Mouse (Mus musculus) MEL (cell line): ENCODE measurements around the gene Nipbl. TPM values are rescaled to one million over a fixed set of nuclear protein-coding genes. Genes with fewer than 3 reads are reported as not detected.

Experiments used
- DNase-seq: peaks from one replicate; pipeline ENCODE4 v3.0.0; 2011; ENCODE audit warnings: low read depth, low spot score
- H3K27ac ChIP-seq: 2 replicates; pipeline ENCODE4 v1.5.1; 2012; ENCODE audit warnings: low read depth, mild to moderate bottlenecking, control low read depth, low read length, moderate library complexity; ENCODE audit not compliant: control insufficient read depth
- H3K27me3 ChIP-seq, 2 experiments: fragments of 150-350 bp in 1 of 2; sonication (generic) in 1 of 2; 2 replicates each; pipeline ENCODE4 v1.6.1; 2012; ENCODE audit warnings: low read length in 2 of 2, mild to moderate bottlenecking in 2 of 2, improper control_type of control experiment in 1 of 2, moderate library complexity in 1 of 2; ENCODE audit not compliant: insufficient read depth in 2 of 2, control insufficient read depth in 1 of 2
- H3K36me3 ChIP-seq, 2 experiments: 2 replicates each; pipeline ENCODE4 v1.6.1; 2012 to 2014; ENCODE audit warnings: low read length in 2 of 2, improper control_type of control experiment in 1 of 2, inconsistent platforms in 1 of 2, mild to moderate bottlenecking in 1 of 2; ENCODE audit not compliant: insufficient read depth in 2 of 2, control insufficient read depth in 1 of 2
- H3K4me1 ChIP-seq, 2 experiments: fragments of 150-350 bp in 1 of 2; sonication (generic) in 1 of 2; 2 replicates each; pipeline ENCODE4 v1.6.1; 2012; ENCODE audit warnings: low read length in 2 of 2, improper control_type of control experiment in 1 of 2, mild to moderate bottlenecking in 1 of 2; ENCODE audit not compliant: insufficient read depth in 2 of 2, control insufficient read depth in 1 of 2
- H3K4me3 ChIP-seq, 2 experiments: fragments of 150-350 bp in 1 of 2; sonication (generic) in 1 of 2; 2 replicates each; pipeline ENCODE4 v1.5.1; 2012; ENCODE audit warnings: low read depth in 2 of 2, low read length in 2 of 2, mild to moderate bottlenecking in 2 of 2, moderate library complexity in 2 of 2, control low read depth in 1 of 2, improper control_type of control experiment in 1 of 2; ENCODE audit not compliant: control insufficient read depth in 1 of 2, insufficient read depth in 1 of 2
- H3K79me2 ChIP-seq: 2 replicates; pipeline ENCODE4 v1.6.1; 2012; ENCODE audit warnings: mild to moderate bottlenecking, low read length, moderate library complexity; ENCODE audit not compliant: control insufficient read depth, poor library complexity, insufficient read depth
- H3K9ac ChIP-seq: 2 replicates; pipeline ENCODE4 v1.6.1; 2012; ENCODE audit warnings: low read depth, mild to moderate bottlenecking, control low read depth, low read length, moderate library complexity; ENCODE audit not compliant: control insufficient read depth, poor library complexity, severe bottlenecking
- H3K9me3 ChIP-seq: fragments of 150-350 bp; sonication (generic); replicated peaks from 2 replicates; pipeline ENCODE4 v1.6.1; 2012; ENCODE audit warnings: mild to moderate bottlenecking, low read length, improper control_type of control experiment, moderate library complexity; ENCODE audit not compliant: insufficient read depth
- BHLHE40 ChIP-seq: IDR thresholded peaks from 2 replicates; pipeline ENCODE4 v1.6.1; 2012; ENCODE audit warnings: low read depth, mild to moderate bottlenecking, inconsistent platforms, low read length, improper control_type of control experiment, borderline replicate concordance
- CHD1 ChIP-seq: IDR thresholded peaks from 2 replicates; pipeline ENCODE4 v1.6.1; 2012; ENCODE audit warnings: low read depth, mild to moderate bottlenecking, inconsistent platforms, low read length, improper control_type of control experiment
- CHD2 ChIP-seq: IDR thresholded peaks from 2 replicates; pipeline ENCODE4 v1.6.1; 2011; ENCODE audit warnings: low read length, improper control_type of control experiment
- CTCF ChIP-seq, 3 experiments: IDR thresholded peaks in 2 of 3; conservative IDR thresholded peaks in 1 of 3; 2 replicates each; pipeline ENCODE4 v1.5.1; 2011 to 2012; ENCODE audit warnings: low read length in 3 of 3, low read depth in 2 of 3, mild to moderate bottlenecking in 2 of 3, improper control_type of control experiment in 1 of 3, inconsistent platforms in 1 of 3, mixed read lengths in 1 of 3, moderate library complexity in 1 of 3; ENCODE audit not compliant: control insufficient read depth in 1 of 3, insufficient read depth in 1 of 3, poor library complexity in 1 of 3, severe bottlenecking in 1 of 3
- E2F4 ChIP-seq: IDR thresholded peaks from 2 replicates; pipeline ENCODE4 v1.6.1; 2011; ENCODE audit warnings: low read depth, low read length, improper control_type of control experiment, borderline replicate concordance
- ELF1 ChIP-seq: IDR thresholded peaks from 2 replicates; pipeline ENCODE4 v1.6.1; 2014; ENCODE audit warnings: low read depth, mild to moderate bottlenecking, inconsistent platforms, low read length, improper control_type of control experiment, moderate library complexity
- EP300 ChIP-seq, 2 experiments: IDR thresholded peaks; 2 replicates each; pipeline ENCODE4 v1.6.1; 2011; ENCODE audit warnings: improper control_type of control experiment in 2 of 2, low read length in 2 of 2, low read depth in 1 of 2, mild to moderate bottlenecking in 1 of 2
- ETS1 ChIP-seq: IDR thresholded peaks from 2 replicates; pipeline ENCODE4 v1.6.1; 2012; ENCODE audit warnings: low read depth, mild to moderate bottlenecking, inconsistent platforms, low read length, improper control_type of control experiment, moderate library complexity
- GABPA ChIP-seq: IDR thresholded peaks from 2 replicates; pipeline ENCODE4 v1.6.1; 2012; ENCODE audit warnings: low read depth, mild to moderate bottlenecking, inconsistent platforms, low read length, improper control_type of control experiment, moderate library complexity
- GATA1 ChIP-seq: IDR thresholded peaks from 2 replicates; pipeline ENCODE4 v1.6.1; 2011; ENCODE audit warnings: low read depth, low read length, improper control_type of control experiment
- HCFC1 ChIP-seq: IDR thresholded peaks from 2 replicates; pipeline ENCODE4 v1.6.1; 2012; ENCODE audit warnings: low read depth, mild to moderate bottlenecking, inconsistent platforms, low read length, improper control_type of control experiment, moderate library complexity
- JUND ChIP-seq: IDR thresholded peaks from 2 replicates; pipeline ENCODE4 v1.6.1; 2011; ENCODE audit warnings: low read depth, mild to moderate bottlenecking, improper control_type of control experiment, low read length
- KAT2A ChIP-seq: conservative IDR thresholded peaks from 2 replicates; pipeline ENCODE4 v1.6.1; 2012; ENCODE audit warnings: low read depth, low read length, improper control_type of control experiment, inconsistent platforms
- MAFK ChIP-seq: IDR thresholded peaks from 2 replicates; pipeline ENCODE4 v1.6.1; 2011; ENCODE audit warnings: low read depth, mild to moderate bottlenecking, low read length, improper control_type of control experiment, borderline replicate concordance
- MAX ChIP-seq: IDR thresholded peaks from 2 replicates; pipeline ENCODE4 v1.6.1; 2011; ENCODE audit warnings: low read length, improper control_type of control experiment
- MAZ ChIP-seq: IDR thresholded peaks from 2 replicates; pipeline ENCODE4 v1.6.1; 2012; ENCODE audit warnings: low read depth, mild to moderate bottlenecking, inconsistent platforms, low read length, improper control_type of control experiment
- MEF2A ChIP-seq: IDR thresholded peaks from 2 replicates; pipeline ENCODE4 v1.6.1; 2014; ENCODE audit warnings: low read depth, mild to moderate bottlenecking, inconsistent platforms, low read length, improper control_type of control experiment; ENCODE audit not compliant: poor library complexity, insufficient replicate concordance, severe bottlenecking; ENCODE audit errors: extremely low read depth
- MXI1 ChIP-seq: IDR thresholded peaks from 2 replicates; pipeline ENCODE4 v1.6.1; 2011; ENCODE audit warnings: mild to moderate bottlenecking, low read depth, low read length, improper control_type of control experiment
- MYB ChIP-seq: IDR thresholded peaks from 2 replicates; pipeline ENCODE4 v1.6.1; 2011; ENCODE audit warnings: mild to moderate bottlenecking, low read depth, low read length, improper control_type of control experiment
- MYC ChIP-seq: IDR thresholded peaks from 2 replicates; pipeline ENCODE4 v1.6.1; 2011; ENCODE audit warnings: low read depth, mild to moderate bottlenecking, low read length, improper control_type of control experiment, moderate library complexity
- NELFE ChIP-seq: IDR thresholded peaks from 2 replicates; pipeline ENCODE4 v1.6.1; 2011; ENCODE audit warnings: low read depth, low read length, improper control_type of control experiment
- NRF1 ChIP-seq: IDR thresholded peaks from 2 replicates; pipeline ENCODE4 v1.6.1; 2014; ENCODE audit warnings: low read depth, mild to moderate bottlenecking, inconsistent platforms, low read length, improper control_type of control experiment, moderate library complexity; ENCODE audit not compliant: poor library complexity, insufficient read depth, severe bottlenecking
- POLR2A ChIP-seq, 2 experiments: IDR thresholded peaks; 2 replicates each; pipeline ENCODE4 v1.6.1; 2011 to 2012; ENCODE audit warnings: low read length in 2 of 2, mild to moderate bottlenecking in 2 of 2, control low read depth in 1 of 2, improper control_type of control experiment in 1 of 2, low read depth in 1 of 2, moderate library complexity in 1 of 2; ENCODE audit not compliant: control insufficient read depth in 1 of 2, insufficient read depth in 1 of 2, poor library complexity in 1 of 2
- POLR2AphosphoS2 ChIP-seq: IDR thresholded peaks from 2 replicates; pipeline ENCODE4 v1.6.1; 2011; ENCODE audit warnings: low read length, improper control_type of control experiment
- POLR2AphosphoS5 ChIP-seq: IDR thresholded peaks from 2 replicates; pipeline ENCODE4 v1.6.1; 2012; ENCODE audit warnings: low read depth, borderline replicate concordance, mild to moderate bottlenecking, inconsistent platforms, low read length, moderate library complexity, mixed read lengths
- RAD21 ChIP-seq: IDR thresholded peaks from 2 replicates; pipeline ENCODE4 v1.6.1; 2011; ENCODE audit warnings: mild to moderate bottlenecking, low read depth, low read length, improper control_type of control experiment
- RCOR1 ChIP-seq: IDR thresholded peaks from 2 replicates; pipeline ENCODE4 v1.6.1; 2012; ENCODE audit warnings: low read depth, mild to moderate bottlenecking, inconsistent platforms, low read length, improper control_type of control experiment
- SIN3A ChIP-seq: IDR thresholded peaks from 2 replicates; pipeline ENCODE4 v1.6.1; 2012; ENCODE audit warnings: low read length, improper control_type of control experiment, inconsistent platforms
- SMC3 ChIP-seq: IDR thresholded peaks from 2 replicates; pipeline ENCODE4 v1.6.1; 2011; ENCODE audit warnings: low read depth, low read length, improper control_type of control experiment
- TAL1 ChIP-seq: IDR thresholded peaks from 2 replicates; pipeline ENCODE4 v1.6.1; 2012; ENCODE audit warnings: mild to moderate bottlenecking, inconsistent platforms, low read length, moderate library complexity, mixed read lengths
- TBP ChIP-seq: IDR thresholded peaks from 2 replicates; pipeline ENCODE4 v1.8.0; 2011; ENCODE audit warnings: low read depth, low read length, improper control_type of control experiment
- TCF12 ChIP-seq: IDR thresholded peaks from 2 replicates; pipeline ENCODE4 v1.6.1; 2014; ENCODE audit warnings: low read depth, mild to moderate bottlenecking, inconsistent platforms, low read length, improper control_type of control experiment, moderate library complexity
- UBTF ChIP-seq: IDR thresholded peaks from 2 replicates; pipeline ENCODE4 v1.6.1; 2012; ENCODE audit warnings: low read depth, mild to moderate bottlenecking, inconsistent platforms, low read length, improper control_type of control experiment, moderate library complexity, borderline replicate concordance; ENCODE audit not compliant: insufficient read depth
- USF1 ChIP-seq: IDR thresholded peaks from 2 replicates; pipeline ENCODE4 v1.6.1; 2014; ENCODE audit warnings: low read depth, mild to moderate bottlenecking, inconsistent platforms, low read length, improper control_type of control experiment, moderate library complexity
- USF2 ChIP-seq, 2 experiments: IDR thresholded peaks; 2 replicates each; pipeline ENCODE4 v1.6.1; 2011 to 2012; ENCODE audit warnings: improper control_type of control experiment in 2 of 2, low read length in 2 of 2, borderline replicate concordance in 1 of 2, inconsistent platforms in 1 of 2, low read depth in 1 of 2, mild to moderate bottlenecking in 1 of 2; ENCODE audit not compliant: insufficient read depth in 1 of 2
- ZC3H11A ChIP-seq: IDR thresholded peaks from 2 replicates; pipeline ENCODE4 v1.6.1; 2012; ENCODE audit warnings: low read depth, mild to moderate bottlenecking, inconsistent platforms, low read length, improper control_type of control experiment
- ZMIZ1 ChIP-seq: IDR thresholded peaks from 2 replicates; pipeline ENCODE4 v1.6.1; 2012; ENCODE audit warnings: low read depth, mild to moderate bottlenecking, inconsistent platforms, low read length, improper control_type of control experiment, moderate library complexity
- ZNF384 ChIP-seq: IDR thresholded peaks from 2 replicates; pipeline ENCODE4 v1.6.1; 2012; ENCODE audit warnings: low read depth, mild to moderate bottlenecking, inconsistent platforms, low read length, improper control_type of control experiment
- polyA plus RNA-seq, 2 experiments: library from polyadenylated mRNA; stranded (reverse) in 1 of 2; unstranded in 1 of 2; fragments of >175 nt in 1 of 2; fragments of >200 nt in 1 of 2; gene quantifications; 2 replicates each; pipeline versions ENCODE4 v1.2.1 to v1.2.4; 2012; ENCODE audit warnings: low replicate concordance in 2 of 2, low read depth in 1 of 2; ENCODE audit not compliant: insufficient read length in 2 of 2, insufficient read depth in 1 of 2, missing spikeins in 1 of 2
- total RNA-seq: library from RNA; depleted of rRNA; stranded (reverse); fragments of 300-350 nt; gene quantifications from 2 replicates; pipeline ENCODE4 v1.2.3, GENCODE M21; 2012

Gene Nipbl
- total and polyA plus RNA-seq, 3 experiments, result 21.8 to 66.3 (median 35.6) TPM

DNA sequence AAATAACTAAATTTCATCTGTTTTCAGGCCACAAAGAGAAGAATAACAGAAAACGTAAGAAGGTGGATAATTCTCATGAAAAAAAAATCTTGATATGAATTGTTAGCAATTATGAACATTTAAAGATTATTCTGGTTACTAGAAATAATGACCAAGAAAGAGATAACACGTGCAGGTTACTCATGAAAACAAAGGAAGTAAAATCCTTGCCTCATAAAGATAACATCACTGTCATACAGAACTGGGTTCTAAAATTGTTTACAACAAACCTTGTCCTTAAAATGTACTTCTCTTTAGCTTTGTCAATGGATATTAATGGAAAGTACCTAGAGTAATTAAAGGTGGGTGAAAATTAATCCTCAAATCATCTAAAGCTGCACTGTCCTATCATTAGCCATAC, 37.2 kb downstream of the Nipbl start:
- Histone ChIP-seq H3K4me1 (peaks cover 16 to 45% of the 10 kb centered on the region in 2 experiments), H3K79me2 (peaks cover 34% of the 10 kb centered on the region), H3K36me3 (peaks cover 0 to 42% of the 10 kb centered on the region in 2 experiments; a peak in 2 of 4 replicates), H3K27me3 (no peaks in the 10 kb centered on the region), H3K27ac (no peak overlapping the region), H3K9ac (no peak overlapping the region), H3K4me3 (no peak overlapping the region), H3K9me3 (no peaks in the 10 kb centered on the region)
- DNase-seq, result no peak
- TF ChIP-seq POLR2AphosphoS5, result no peak
- peak in 1 of 2 experiments; percentile 64; a peak in 2 of 4 replicates for TF ChIP-seq EP300 (IDR thresholded peaks at IDR 0.05; ENCODE audit: low read depth in 1 of 2, low read length in 2 of 2)
- TF ChIP-seq MYB, result no peak
- TF ChIP-seq NRF1, result no peak
- no peak for TF ChIP-seq E2F4
- 0 out of 2 replicates have a peak, but pooled peaks have one; percentile 15 for TF ChIP-seq USF1
- no peak for TF ChIP-seq SMC3
- no peak for TF ChIP-seq RAD21
- no peak for TF ChIP-seq ZC3H11A
- TF ChIP-seq MAFK, result no peak
- TF ChIP-seq SIN3A, result peak; percentile 85
- no peak for TF ChIP-seq CHD2
- TF ChIP-seq TCF12, result 0 out of 2 replicates have a peak, but pooled peaks have one; percentile 17
- TF ChIP-seq ZMIZ1, result no peak
- TF ChIP-seq USF2 (IDR thresholded peaks at IDR 0.05; ENCODE audit: borderline replicate concordance in 1 of 2, insufficient read depth in 1 of 2, low read depth in 1 of 2, low read length in 2 of 2), result no peak
- no peak for TF ChIP-seq KAT2A
- TF ChIP-seq BHLHE40, result peak; percentile 73; the same call in 1 of the 2 replicates
- 0 out of 2 replicates have a peak, but pooled peaks have one; percentile 20 for TF ChIP-seq RCOR1
- TF ChIP-seq NELFE, result no peak
- peak; percentile 73 for TF ChIP-seq GATA1
- TF ChIP-seq UBTF, result no peak
- TF ChIP-seq GABPA, result no peak
- no peak for TF ChIP-seq MYC
- no peak for TF ChIP-seq MEF2A
- no peak for TF ChIP-seq ZNF384
- peak; percentile 33; the same call in 1 of the 2 replicates for TF ChIP-seq ETS1
- TF ChIP-seq TAL1, result no peak
- TF ChIP-seq TBP, result no peak
- TF ChIP-seq MXI1, result peak; percentile 77
- TF ChIP-seq JUND, result no peak
- no peak for TF ChIP-seq POLR2AphosphoS2
- TF ChIP-seq ELF1, result no peak
- no peak for TF ChIP-seq CTCF (IDR thresholded peaks at IDR 0.05 in 2 of 3, conservative IDR thresholded peaks at IDR 0.05 in 1 of 3; ENCODE audit: control insufficient read depth in 1 of 3, insufficient read depth in 1 of 3, low read depth in 2 of 3, low read length in 3 of 3, poor library complexity in 1 of 3, severe bottlenecking in 1 of 3)
- TF ChIP-seq HCFC1, result no peak
- peak; percentile 78 for TF ChIP-seq MAX
- no peak for TF ChIP-seq POLR2A (IDR thresholded peaks at IDR 0.05; ENCODE audit: control insufficient read depth in 1 of 2, insufficient read depth in 1 of 2, low read depth in 1 of 2, low read length in 2 of 2, poor library complexity in 1 of 2)
- no peak for TF ChIP-seq CHD1
- TF ChIP-seq MAZ, result no peak
